Mouse (Mus musculus): ENCODE data around the gene Lgr6.

Lgr6 gene

DNA sequence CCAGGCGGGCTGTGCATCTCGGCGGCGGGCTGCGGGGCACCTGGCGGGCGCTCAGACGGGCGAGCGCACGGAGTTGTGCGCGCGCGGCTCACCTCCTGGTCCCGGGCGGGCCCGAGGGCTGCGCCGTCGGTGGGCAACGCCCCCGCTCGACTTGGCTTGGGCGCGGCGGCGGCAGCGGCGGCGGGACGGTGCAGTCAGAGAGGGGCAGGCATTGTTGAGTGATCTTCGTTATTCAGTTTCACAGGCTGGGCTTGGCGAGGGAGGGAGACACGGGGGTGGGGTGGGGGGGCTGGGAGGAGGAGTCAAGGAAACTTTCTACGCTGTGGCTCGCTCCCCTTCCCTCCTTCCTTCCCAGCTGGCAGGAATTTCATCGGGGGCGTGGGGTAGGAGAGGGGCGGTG lies at the start of gene Lgr6:
TSS of gene Lgr6 (minus strand) at position 153 of the 400 bp plus-strand sequence.
- DNase-seq: peak; percentile 26 to 56

DNA sequence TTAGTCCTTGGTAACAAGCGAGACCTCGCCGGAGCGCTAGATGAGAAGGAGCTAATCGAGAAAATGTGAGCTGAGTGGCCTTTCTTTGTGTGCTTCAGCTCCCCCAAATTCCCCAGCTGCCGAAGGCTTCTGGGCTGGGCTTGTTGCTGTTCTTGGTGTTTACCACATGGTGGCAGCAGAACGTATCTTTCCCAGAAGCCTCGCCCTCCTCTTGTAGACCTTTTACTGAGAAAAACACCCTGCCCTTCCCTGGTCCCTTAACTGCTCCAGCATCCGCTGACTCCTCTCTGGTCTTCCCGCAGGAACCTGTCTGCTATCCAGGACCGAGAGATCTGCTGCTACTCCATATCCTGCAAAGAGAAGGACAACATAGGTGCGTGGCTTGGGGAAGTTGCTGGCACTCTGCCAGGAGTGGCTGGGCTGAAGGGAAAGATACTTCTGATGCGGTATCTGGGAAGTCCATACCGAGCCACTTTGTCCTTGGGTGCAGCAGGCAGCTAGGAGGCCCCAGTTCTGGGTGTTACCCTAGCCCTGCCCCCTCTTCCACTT lies 49.4 kb upstream of the Lgr6 start:
- DNase-seq: peak; percentile 56 to 58

- DNase-seq: no peak
These were observed 48.9 kb upstream of the Lgr6 start for GRCm38 (mm10) chr1:135154011-135154410.

DNA sequence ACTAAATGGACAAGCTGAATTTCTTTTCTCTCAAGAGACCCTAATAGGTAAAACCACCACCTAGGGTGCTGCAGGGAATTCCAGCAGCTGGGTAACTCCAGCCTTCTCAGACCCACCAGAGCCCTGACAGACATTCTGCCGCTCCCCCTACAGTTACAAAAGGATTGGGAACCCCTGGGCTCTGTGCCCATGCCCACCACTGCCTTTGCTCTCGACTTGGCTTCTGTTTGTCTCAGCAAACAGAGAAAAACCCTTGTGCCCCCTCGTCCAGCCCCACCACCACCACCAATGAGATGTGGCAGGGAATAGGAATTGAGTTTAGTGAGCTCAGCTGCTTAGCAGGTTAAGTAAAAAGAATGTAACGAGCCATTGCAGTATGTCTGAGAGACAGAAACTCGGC lies 43.9 kb upstream of the Lgr6 start:
- DNase-seq: no peak

GRCm38 (mm10) chr1:135148476-135148875 lies 43.4 kb upstream of the Lgr6 start:
- no peak for DNase-seq

DNA sequence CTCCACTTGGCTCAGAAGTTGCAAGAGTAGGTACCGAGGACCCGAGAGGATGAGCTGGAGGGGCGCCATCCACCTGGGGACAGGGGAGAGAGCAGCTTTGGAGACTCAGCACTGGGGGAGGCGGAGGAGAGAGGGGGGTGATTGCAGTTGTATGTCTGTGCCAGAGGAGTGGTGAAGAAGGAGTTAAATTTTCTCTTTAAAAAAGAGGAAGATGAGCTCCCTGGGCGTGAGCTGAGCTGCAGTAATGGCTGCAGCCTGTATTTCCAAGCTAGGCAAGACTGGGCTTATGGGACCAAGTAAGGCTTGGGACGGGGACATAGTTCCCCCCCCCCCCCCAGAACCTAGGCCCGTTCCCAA lies 42.6 kb upstream of the Lgr6 start:
- no peak for DNase-seq

DNA sequence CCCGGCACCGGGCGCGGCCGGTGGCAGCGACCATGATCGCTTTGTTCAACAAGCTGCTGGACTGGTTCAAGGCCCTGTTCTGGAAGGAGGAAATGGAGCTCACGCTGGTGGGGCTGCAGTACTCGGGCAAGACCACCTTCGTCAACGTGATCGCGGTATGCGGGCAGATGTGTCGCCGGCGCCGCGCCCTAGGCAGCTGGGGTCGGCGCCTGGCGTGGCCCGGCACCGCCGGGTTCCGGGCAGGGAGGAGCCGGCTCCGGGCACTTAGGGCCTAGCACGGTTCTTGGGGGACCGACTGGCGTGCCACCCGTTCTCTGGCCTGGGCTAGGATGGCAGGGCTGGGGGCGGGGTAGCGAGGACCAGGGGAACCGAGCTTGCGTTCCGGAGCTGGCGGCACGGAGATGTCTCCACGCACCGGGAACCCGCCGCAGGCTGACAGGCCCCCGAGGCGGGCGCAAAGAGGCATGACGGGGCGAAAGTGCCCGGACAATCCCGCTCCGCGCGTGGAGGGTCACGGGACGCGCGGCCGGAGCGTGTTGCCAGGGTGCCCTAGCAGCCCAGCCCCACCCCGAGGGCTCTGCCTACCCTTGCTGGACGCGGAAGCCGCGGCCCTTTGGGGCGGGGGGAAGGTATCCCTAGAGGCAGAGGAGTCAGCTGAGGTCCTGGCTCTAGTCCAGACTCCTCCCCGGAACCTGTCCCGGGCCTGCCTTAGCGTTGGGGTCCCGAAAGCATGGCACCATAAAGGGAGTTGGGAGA lies 42.0 kb upstream of the Lgr6 start:
- DNase-seq: peak; percentile 54 to 70

GRCm38 (mm10) chr1:135146077-135146945 lies 41.2 kb upstream of the Lgr6 start, which contains the start of gene Arl8a:
Gene Arl8a (plus strand): TSS chr1:135146824.
- DNase-seq: peak; percentile 84 to 88

GRCm38 (mm10) chr1:135143940-135144339 lies 38.9 kb upstream of the Lgr6 start:
- DNase-seq: no peak

- no peak for DNase-seq
These were observed 37.4 kb upstream of the Lgr6 start for GRCm38 (mm10) chr1:135142452-135142851.

GRCm38 (mm10) chr1:135139906-135140305 lies 34.8 kb upstream of the Lgr6 start:
- peak in 1 of 2 experiments; percentile 36 for DNase-seq

GRCm38 (mm10) chr1:135136500-135136899 lies 31.4 kb upstream of the Lgr6 start:
- DNase-seq: peak; percentile 67 to 70

- no peak for DNase-seq
These were observed 30.2 kb upstream of the Lgr6 start for GRCm38 (mm10) chr1:135135111-135135787.

- DNase-seq: peak; percentile 73 to 82
These were observed 28.8 kb upstream of the Lgr6 start for GRCm38 (mm10) chr1:135133678-135134435.

GRCm38 (mm10) chr1:135132893-135133369 lies 27.9 kb upstream of the Lgr6 start:
- DNase-seq: peak; percentile 86 to 92

- peak; percentile 97 for DNase-seq
These were observed 27.4 kb upstream of the Lgr6 start, which contains the start of gene Ptpn7 for GRCm38 (mm10) chr1:135132473-135132872. Gene Ptpn7 (plus strand): TSS chr1:135132700.

DNA sequence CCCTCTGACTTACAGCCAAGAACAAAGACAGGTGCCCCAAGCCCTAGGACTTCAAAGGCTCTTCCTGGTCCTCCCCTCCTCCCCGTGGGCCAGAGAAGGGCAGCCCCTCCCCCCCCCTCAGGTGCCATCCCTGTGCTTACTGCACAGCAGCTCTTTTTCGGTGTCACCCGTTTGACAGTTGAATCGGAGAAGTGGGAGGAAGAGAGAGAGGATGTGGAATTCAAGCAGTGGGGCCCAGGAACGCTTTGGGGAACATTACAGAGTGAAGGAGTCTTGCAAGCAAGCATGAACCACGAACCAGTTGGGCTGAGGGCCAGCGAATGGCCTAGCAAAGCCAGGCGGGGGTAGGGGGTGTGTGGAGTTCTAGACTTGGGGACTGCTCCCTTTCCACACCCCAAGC lies 26.5 kb upstream of the Lgr6 start:
- peak; percentile 66 to 70 for DNase-seq

DNA sequence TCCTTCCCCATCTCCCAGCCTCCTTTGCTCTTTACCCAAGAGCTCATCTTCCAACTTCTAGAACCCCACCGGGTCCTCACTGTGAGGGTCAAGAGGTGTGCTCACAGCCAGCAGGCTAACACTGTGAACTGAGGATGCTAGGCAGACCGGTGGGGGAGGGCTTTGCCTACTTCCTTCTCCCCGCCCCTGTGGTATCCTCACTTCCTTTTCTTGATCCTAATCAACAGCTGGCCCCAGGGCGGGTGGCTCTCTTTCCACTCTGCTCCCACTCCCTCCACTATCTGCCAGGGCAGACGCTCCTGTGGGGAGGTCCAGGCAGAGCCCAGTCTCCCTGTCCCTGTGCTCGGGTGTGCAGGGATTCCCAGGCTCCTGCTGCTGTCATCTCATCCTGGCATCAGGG lies 26.0 kb upstream of the Lgr6 start:
- peak; percentile 76 to 85 for DNase-seq

GRCm38 (mm10) chr1:135130376-135131018 lies 25.4 kb upstream of the Lgr6 start:
- DNase-seq: no peak

- peak; percentile 49 to 64 for DNase-seq
These were observed 24.6 kb upstream of the Lgr6 start for GRCm38 (mm10) chr1:135129543-135130183.

DNA sequence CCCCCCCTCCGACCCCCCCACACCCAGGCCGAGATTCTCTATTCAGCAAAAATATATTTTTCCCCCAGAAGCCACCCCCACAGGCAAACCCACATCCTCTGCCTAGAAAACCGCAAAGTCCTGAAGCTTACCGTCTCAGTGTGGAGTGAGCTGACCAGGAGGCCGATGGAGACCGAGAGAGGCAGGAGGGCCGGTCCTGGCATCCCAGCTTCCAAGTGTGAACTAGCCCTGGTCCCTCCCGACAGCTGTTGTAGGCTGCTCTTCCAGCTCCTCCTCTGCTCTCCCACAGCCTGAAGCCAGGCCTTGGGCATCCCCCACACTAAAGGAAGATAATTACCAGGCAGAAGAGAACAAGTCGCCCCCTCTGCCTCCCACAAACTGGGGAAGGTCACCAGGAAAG lies 23.9 kb upstream of the Lgr6 start:
- peak; percentile 57 for DNase-seq

Data from thymus, postnatal 36 days (tissue).